Mouse (Mus musculus): ENCODE measurements around the gene Cabp4.
A peak's percentile ranks its signal among the peaks of the same experiment; 100 is the strongest.

DNA sequence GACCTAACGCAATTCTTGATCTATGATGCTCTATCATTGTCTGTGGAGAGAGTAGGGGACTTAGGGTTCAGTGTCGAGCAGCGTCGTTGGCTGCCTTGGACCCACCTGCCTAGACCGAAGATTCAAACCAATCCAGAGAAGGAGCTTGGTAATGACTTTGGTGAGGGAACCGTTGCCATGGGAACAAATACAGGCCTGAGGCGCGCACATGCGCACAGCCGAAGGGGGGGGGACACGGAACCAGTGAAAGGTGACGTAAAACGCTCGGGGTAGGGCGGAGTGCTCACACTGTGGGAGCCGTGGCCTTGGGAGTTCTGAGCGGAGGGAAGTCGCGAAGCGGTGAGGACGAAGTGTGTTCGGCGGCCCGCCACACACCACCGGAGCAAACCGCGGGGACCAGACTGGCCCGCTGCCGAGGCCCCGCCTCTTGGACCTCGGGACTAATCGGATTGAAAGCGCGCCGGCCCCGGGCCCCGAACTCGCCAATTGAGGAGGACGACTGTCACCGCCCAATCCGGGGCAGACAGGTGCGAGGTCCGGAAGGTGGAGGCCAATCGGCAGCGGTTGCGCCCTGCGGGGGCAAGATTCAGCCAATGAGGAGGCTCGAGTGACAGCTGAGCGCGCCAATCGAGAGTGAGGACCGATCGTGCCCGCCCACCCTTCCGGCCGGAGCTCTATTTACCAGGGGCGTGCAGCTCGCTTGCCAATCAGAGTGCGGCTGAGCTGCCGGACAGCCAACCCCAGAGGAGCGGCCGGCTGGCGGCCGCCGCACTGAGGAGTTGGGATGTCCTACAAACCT lies 47.0 kb downstream of the Cabp4 start, which contains the start of gene Cdk2ap2:
- peak; percentile 8; the same call in 1 of the 2 replicates for TF ChIP-seq MAX (IDR thresholded peaks at IDR 0.05; ENCODE audit: low read length)
- no peak for TF ChIP-seq RAD21 (IDR thresholded peaks at IDR 0.05; ENCODE audit: low read depth, low read length)
- TF ChIP-seq POLR2A (IDR thresholded peaks at IDR 0.05; ENCODE audit: low read depth, low read length): peak; percentile 93

All from CH12.LX (cell line).